Mouse (Mus musculus) gastrocnemius, postnatal 14 days (tissue): Measurements from ENCODE around the gene Prkag2. TPM values are rescaled to one million over a fixed set of nuclear protein-coding genes. Genes with fewer than 3 reads are reported as not detected.

Experiments used
- DNase-seq: peaks from one replicate; pipeline ENCODE4 v3.0.0; 2021; ENCODE audit warnings: mixed read lengths
- intact Hi-C: fragments of 180-260 bp; cut with DNase I; formaldehyde crosslinking; loops from one replicate; pipeline ENCODE4 v1.15.1; 2025; ENCODE audit warnings: low total_unique reads
- total RNA-seq, 2 experiments: library from RNA; stranded (reverse); gene quantifications; 2 replicates each; pipeline ENCODE4 v1.2.3; 2021

Gene Prkag2
- total RNA-seq, 2 experiments from 2014 or later: 13.1 to 15.1 TPM

- no peak for DNase-seq
- intact Hi-C loops: loop anchor here (5.0 kb wide), 1 partner anchor 107 kb away; no protein-coding TSS in a partner anchor
Measured at GRCm38 (mm10) chr5:24904941-24905340, 195.5 kb downstream of the Prkag2 start.

GRCm38 (mm10) chr5:24904423-24904822 is 196.0 kb downstream of the Prkag2 start:
- DNase-seq: no peak
- intact Hi-C loops: loop anchor here (5.0 kb wide), 1 partner anchor 108 kb away; no protein-coding TSS in a partner anchor

DNA sequence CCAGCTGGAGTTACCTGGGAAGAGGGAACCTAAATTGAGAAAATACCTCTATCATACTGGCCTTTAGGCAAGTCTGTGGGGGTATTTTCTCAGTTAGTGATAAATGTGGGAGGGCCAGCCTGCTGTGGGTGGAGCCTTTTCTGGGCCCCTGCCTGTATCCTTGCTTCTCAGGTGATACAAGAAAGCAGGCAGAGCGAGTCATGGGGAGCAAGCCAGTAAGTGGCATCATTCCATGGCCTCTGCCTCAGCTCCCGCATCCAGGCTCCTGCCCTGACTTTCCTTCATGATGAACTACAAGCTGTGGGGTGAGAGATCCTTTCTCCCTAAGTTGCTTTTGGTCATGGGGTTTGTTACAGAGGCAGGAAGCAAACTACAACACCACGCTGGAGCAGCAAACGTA is 196.4 kb downstream of the Prkag2 start:
- no peak for DNase-seq
- intact Hi-C loops: loop anchor here (5.0 kb wide), 1 partner anchor 108 kb away; no protein-coding TSS in a partner anchor

DNA sequence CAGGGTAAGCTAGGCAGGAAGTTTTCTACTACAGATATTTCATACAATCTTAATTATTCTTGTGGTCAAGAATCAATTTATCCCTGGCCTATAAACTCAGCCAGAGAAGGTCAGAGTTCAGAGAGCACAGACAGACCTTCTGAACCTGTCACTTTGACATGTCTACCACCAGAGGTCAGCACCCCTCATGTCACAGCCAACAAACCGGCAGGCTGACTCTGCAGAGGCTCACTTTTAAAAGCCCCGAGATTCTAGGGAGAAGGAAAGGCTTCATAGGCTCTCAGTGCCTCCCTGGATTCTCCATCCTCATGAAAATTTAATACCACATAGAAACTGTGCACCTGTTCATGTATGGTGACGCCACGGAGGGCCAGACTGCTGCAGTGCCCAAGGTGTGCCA is 197.6 kb downstream of the Prkag2 start:
- intact Hi-C loops: loop anchor here (5.0 kb wide), 1 partner anchor 109 kb away; no protein-coding TSS in a partner anchor
- DNase-seq: peak; percentile 40

DNA sequence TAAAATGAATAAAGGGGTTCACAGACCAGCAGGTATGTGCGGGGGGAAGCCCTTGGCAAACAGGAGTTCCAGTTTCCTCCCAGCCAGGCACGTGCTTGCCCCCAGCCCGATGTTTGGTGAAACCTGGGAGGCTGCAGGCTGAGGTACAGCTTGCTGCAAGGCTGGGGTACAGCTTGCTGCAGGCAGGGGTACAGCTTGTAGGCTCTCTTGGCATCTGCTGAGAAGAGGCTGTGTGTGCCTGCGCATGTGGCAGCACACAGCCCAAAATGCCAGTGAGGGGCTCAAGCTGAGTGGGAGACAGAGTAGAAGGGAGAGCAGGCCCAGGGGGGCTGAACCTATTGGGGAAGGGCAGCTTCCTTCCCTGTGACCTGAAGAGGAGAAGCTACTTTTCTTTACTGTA is 204.8 kb downstream of the Prkag2 start:
- DNase-seq: no peak
- intact Hi-C loops: no loop called here

DNA sequence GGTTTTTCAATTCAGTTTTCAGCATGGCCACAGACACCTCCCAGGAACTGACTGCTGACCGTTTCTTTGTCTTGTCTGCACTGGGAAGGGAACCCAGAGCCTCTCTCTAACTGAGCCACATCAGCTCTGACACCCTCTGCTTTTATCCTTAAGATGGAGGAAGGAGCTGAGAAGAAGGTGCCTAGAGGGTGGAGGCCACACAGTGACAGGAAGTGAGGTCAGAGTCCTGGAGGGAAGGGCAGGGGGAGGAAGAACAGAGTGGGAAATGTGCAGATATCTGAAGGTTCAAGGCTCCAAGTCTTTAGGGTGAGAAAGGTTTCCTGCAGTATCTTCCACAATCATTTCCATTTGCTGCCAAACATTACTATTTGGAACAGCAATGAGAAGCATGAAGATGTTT is 205.6 kb downstream of the Prkag2 start:
- intact Hi-C loops: no loop called here
- DNase-seq: no peak

DNA sequence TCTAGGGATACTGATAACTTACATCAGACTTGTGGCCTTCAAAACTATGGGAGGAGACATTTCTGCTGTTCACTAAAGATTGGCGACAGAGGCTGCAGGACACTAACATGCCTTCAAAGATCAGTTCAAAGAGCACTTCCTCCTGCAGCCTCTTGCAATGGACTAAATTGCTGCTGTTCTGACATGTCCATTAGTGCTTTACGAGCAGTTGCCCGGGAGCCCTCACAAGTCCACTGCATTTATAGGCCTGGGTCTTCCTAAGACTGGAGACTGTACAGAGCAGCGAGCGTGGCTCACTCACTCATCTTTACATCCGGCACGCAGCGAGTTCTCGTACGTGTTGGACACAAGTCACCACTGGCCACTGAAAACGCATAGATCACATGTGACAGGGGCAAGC is 208.0 kb downstream of the Prkag2 start:
- no peak for DNase-seq
- intact Hi-C loops: no loop called here

DNA sequence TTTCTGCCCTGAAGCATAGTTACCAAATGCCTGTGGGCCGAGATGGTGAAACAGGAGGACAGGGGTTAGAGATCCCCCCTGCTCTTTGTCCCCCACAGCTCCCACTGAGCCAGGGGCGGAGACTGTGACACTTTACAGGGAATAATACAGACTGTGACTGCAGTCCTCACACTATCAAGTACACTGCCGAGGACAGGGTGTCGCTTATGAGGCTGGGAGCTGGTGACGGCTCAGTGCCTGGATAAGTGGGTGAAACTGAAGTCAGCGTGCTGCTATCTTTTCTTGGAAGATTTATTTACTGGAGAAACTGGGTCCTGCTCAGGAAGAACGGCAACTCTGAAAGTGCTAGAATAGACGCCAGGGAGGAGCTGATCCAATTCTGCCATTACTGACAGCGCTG is 210.6 kb downstream of the Prkag2 start:
- no peak for DNase-seq
- intact Hi-C loops: no loop called here

DNA sequence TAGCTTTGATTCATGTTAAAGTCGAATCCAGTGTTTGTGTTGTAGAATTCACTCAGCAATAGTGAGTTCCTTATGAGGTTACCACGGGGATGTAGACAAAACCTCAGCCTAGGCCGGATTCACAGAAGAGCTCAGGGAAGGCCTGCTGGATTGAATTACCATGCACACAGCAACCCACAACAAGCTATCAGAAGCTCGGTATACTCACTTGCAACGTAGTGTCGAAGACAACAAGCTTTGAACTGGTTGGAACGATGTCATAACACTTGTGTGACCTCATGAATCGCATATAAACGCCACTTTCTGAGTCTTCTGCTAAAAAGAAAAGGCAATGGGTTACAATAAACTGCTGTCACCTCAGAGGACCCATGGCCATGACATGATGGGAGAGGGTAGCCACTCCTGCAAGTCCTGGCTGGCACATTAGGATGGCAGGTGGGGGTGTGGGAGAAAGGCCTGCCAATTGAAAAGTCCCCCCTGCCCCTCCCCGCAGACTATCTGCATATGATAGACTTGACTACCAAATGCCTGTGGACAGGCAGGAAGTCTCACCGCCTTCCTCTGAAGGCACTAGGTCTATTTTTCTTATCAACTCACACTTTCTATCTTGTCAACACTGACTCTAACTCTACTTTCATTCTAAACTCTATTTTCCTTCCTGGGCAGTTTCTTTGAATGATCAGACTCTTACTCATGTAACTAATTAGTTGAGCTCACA is 211.4 kb downstream of the Prkag2 start:
- intact Hi-C loops: no loop called here
- no peak for DNase-seq

- no peak for DNase-seq
- intact Hi-C loops: no loop called here
Measured at GRCm38 (mm10) chr5:24887271-24887670, 213.2 kb downstream of the Prkag2 start.

GRCm38 (mm10) chr5:24878713-24879112 is 221.7 kb downstream of the Prkag2 start:
- DNase-seq: no peak
- intact Hi-C loops: no loop called here

GRCm38 (mm10) chr5:24877836-24878624 is 222.4 kb downstream of the Prkag2 start:
- DNase-seq: no peak
- intact Hi-C loops: no loop called here

GRCm38 (mm10) chr5:24876653-24877052 is 223.8 kb downstream of the Prkag2 start:
- intact Hi-C loops: no loop called here

DNA sequence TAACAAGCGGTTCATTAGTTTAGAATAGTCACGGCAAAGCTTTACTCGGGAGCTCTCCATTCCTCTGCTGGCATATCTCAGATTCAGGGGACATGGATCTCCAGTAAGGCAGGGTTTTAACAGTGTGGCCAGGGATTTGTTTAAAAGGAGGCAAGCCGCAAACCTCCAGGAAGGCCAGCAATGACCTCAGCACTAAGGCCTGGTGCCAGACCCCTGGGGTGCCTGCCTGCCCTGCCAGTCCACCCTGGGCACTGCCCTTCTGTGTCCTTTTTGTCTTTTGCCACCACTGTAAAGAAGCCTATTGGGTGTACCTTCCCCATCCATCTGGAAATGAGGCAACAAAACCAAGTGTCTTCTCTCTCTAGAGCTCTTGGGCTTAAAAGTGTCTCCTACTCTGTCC is 226.3 kb downstream of the Prkag2 start:
- intact Hi-C loops: no loop called here
- peak; percentile 41 for DNase-seq

More at GRCm38 (mm10) chr5:24876653-24877052, 223.8 kb downstream of the Prkag2 start:
- no peak for DNase-seq

DNA sequence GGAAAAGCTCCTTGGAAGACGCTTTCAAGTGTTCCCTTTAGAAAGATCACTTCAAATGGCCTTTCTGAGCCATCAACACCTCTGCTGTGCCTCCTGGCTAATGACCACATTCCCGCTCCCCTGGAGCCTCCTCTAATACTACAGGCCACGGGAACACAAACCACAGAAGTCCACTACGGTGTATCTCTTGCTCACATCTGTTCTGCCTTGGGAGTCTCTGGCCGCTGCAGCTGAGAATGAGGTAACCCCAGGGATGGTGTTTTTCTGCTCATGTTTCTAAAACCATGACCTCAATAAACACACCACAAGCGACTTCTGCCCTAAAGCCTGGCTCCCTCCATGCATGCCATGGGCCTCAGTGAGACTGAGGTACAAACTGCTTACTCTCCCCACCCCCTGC is 227.2 kb downstream of the Prkag2 start:
- intact Hi-C loops: no loop called here
- no peak for DNase-seq

DNA sequence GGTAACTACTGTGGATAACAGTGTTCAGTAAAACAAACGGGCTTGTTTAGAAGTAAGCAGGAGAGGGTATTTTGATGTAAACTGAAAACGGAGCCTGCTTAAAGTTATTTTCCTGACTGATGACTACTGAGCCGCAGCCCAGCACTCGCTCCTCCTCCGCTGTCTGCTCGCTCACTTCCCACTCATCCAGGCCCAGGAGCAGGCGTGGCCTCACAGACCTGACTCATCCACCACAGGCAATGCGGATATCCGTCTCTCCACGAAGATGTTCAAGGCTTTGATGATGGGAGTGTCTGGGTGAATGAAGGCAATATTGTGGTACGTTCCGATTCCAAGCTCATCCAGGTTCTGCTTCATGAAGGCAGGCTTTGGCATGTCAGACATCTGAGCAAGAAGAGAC is 229.2 kb downstream of the Prkag2 start:
- intact Hi-C loops: no loop called here
- DNase-seq: no peak

GRCm38 (mm10) chr5:24869796-24870289 is 230.6 kb downstream of the Prkag2 start:
- intact Hi-C loops: no loop called here
- no peak for DNase-seq

DNA sequence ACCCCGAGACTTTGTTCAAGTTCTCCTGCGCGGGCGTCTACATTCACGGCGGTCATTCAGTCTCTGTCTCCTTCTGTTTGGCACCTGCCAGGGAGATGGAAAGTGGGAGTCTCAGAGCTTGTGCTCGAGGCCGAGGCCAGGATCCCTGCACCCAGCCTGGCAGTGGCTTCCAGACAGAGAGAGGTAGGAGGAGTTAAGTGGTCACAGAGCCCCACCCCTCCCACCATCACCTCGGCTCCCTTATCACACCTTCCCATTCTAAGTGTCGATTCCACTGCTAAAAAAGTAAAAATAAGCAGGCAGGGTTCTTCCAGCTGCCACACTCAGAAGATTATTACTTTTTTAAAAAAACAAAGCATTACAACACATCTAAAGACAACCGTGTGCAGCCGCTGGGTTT is 236.6 kb downstream of the Prkag2 start:
- no peak for DNase-seq
- intact Hi-C loops: no loop called here

- no peak for DNase-seq
- intact Hi-C loops: no loop called here
Measured at GRCm38 (mm10) chr5:24861449-24861930, 239.0 kb downstream of the Prkag2 start.

DNA sequence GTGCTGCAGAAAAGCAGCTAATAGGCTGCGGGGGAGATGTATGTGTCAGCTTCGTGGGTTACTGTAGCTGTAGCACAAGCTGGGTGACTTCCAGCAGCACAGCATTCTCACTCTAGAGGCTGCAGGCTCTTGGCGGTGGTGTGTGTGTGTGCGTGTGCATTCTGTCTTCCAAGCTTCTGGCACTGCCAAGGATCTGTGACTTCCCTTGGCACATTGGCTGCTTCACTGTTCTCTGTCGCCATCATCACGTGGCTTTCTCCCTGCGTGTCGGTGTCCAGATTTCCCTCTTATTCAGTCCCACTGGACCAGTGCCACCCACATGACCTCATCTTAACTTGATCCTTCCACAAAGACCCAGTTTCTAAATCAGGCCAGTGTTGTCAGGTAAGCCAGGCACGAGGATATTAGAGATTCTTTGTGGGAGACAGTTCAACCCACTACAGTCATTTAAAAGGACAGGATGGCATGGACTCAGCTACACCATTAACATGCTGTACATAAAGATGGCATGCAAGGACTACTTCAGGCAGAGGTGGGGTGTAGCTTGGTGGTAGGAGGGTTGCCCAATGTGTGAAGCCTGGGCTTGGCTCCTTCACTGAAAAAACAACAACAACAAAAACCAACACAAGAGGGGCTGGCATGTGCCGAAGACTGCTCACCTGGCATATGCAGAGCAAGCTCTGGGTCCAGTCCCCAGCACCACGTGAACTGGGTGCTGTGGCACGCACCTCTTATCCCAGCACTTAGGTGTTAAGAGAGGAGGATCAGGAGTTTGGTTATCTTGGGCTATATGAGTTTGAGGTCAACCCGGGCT is 239.6 kb downstream of the Prkag2 start:
- intact Hi-C loops: no loop called here
- DNase-seq: peak; percentile 41
